Mouse (Mus musculus): Measurements from ENCODE around the gene Adcyap1. TPM values are rescaled to one million over a fixed set of nuclear protein-coding genes. Genes with fewer than 3 reads are reported as not detected.

Gene Adcyap1
- total and polyA plus RNA-seq, 3 experiments: not detected

DNA sequence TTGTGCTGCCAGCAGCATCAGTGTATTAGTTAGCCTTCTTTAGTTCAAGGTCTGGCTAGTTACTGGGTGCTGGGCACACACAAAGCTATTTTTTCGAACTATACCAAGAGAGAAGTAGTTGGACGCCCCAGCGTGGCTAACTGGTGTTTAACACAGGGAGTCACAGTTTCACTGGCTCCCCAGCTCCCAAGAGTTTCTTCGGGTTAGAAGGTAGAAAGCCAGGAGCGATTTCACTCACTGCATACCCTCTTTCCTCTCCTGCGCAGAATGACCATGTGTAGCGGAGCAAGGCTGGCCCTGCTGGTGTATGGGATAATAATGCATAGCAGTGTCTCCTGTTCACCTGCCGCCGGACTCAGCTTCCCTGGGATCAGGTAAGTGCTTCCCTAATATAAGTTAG is 930 bp downstream of the Adcyap1 start:
- H3K79me2 ChIP-seq (ENCODE audit: control insufficient read depth, insufficient read depth, low read length, poor library complexity): no peaks in the 10 kb centered on the region
- no peak overlapping the region for H3K4me3 ChIP-seq (ENCODE audit: control insufficient read depth in 1 of 2, insufficient read depth in 1 of 2, low read depth in 2 of 2, low read length in 2 of 2)
- H3K9ac ChIP-seq (ENCODE audit: control insufficient read depth, low read depth, low read length, poor library complexity, severe bottlenecking): no peak overlapping the region
- no peak for DNase-seq (ENCODE audit: low read depth, low spot score)
- no peak for TF ChIP-seq MXI1 (IDR thresholded peaks at IDR 0.05; ENCODE audit: low read depth, low read length)
- no peak for TF ChIP-seq GABPA (IDR thresholded peaks at IDR 0.05; ENCODE audit: low read depth, low read length)
- no peak for TF ChIP-seq MEF2A (IDR thresholded peaks at IDR 0.05; ENCODE audit: extremely low read depth, insufficient replicate concordance, low read depth, low read length, poor library complexity, severe bottlenecking)
- TF ChIP-seq RAD21 (IDR thresholded peaks at IDR 0.05; ENCODE audit: low read depth, low read length): no peak
- TF ChIP-seq TAL1 (IDR thresholded peaks at IDR 0.05; ENCODE audit: low read length): no peak
- no peak for TF ChIP-seq BHLHE40 (IDR thresholded peaks at IDR 0.05; ENCODE audit: borderline replicate concordance, low read depth, low read length)
- no peak for TF ChIP-seq MAX (IDR thresholded peaks at IDR 0.05; ENCODE audit: low read length)
- no peak for TF ChIP-seq POLR2A (IDR thresholded peaks at IDR 0.05; ENCODE audit: control insufficient read depth in 1 of 2, insufficient read depth in 1 of 2, low read depth in 1 of 2, low read length in 2 of 2, poor library complexity in 1 of 2)
- no peak for TF ChIP-seq POLR2AphosphoS5 (IDR thresholded peaks at IDR 0.05; ENCODE audit: borderline replicate concordance, low read depth, low read length)
- TF ChIP-seq NRF1 (IDR thresholded peaks at IDR 0.05; ENCODE audit: insufficient read depth, low read depth, low read length, poor library complexity, severe bottlenecking): no peak
- TF ChIP-seq RCOR1 (IDR thresholded peaks at IDR 0.05; ENCODE audit: low read depth, low read length): no peak
- no peak for TF ChIP-seq ZKSCAN1 (IDR thresholded peaks at IDR 0.05; ENCODE audit: low read depth, low read length)
- H3K9me3 ChIP-seq (replicated peaks; ENCODE audit: insufficient read depth, low read length): no peaks in the 10 kb centered on the region
- H3K4me1 ChIP-seq (ENCODE audit: control insufficient read depth in 1 of 2, insufficient read depth in 2 of 2, low read length in 2 of 2): no peaks in the 10 kb centered on the region
- no peaks in the 10 kb centered on the region for H3K27me3 ChIP-seq (ENCODE audit: control insufficient read depth in 1 of 2, insufficient read depth in 2 of 2, low read length in 2 of 2)
- no peaks in the 10 kb centered on the region for H3K36me3 ChIP-seq (ENCODE audit: control insufficient read depth in 1 of 2, insufficient read depth in 2 of 2, low read length in 2 of 2)
- H3K27ac ChIP-seq (ENCODE audit: control insufficient read depth, low read depth, low read length): no peak overlapping the region

DNA sequence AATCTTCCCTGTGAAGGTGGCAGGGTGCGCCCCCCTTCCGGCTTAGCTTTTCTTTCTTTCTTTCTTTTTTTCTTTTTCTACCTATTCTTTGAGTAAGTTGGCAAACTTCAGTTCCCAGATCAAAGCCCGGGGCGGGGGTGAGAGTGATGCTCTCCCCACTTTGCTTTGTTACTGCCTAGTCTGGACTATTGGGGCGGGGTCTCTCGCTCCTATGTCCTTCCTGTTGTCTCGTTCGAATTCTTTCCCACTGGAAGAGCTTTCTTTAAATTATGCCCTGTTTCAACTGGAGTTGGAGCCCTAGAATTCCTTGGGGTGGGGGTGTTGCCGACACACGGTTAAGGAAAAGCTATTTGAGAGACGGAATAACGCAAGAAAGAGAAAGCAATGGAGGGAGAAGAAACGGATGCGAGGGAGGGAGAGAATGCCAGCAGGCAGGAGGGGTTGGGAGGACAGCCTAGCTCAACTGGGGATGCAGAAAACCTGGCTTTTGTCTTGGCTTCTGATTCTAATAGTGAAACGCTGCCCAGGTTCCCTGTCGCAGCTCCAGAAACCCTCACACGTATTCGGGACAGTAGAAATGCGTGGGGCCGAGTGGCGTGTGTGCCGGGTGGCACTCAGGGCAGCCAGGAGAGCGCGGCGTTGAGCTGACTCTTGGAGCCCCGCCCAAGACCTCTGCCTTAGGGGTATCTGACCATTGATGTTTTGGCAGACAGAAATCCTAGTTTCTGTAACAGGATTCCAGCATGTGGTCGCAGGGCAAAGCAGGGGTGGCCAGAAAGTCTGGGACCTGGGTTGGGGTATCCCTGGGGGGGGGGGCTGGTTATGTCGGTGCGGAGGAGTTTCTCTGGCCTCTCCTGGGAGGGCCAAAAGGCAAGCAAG is 1.8 kb downstream of the Adcyap1 start:
- Histone ChIP-seq H3K27ac (ENCODE audit: control insufficient read depth, low read depth, low read length) (no peak overlapping the region), H3K9ac (ENCODE audit: control insufficient read depth, low read depth, low read length, poor library complexity, severe bottlenecking) (no peak overlapping the region), H3K4me3 (ENCODE audit: control insufficient read depth in 1 of 2, insufficient read depth in 1 of 2, low read depth in 2 of 2, low read length in 2 of 2) (no peak overlapping the region), H3K27me3 (ENCODE audit: control insufficient read depth in 1 of 2, insufficient read depth in 2 of 2, low read length in 2 of 2) (no peaks in the 10 kb centered on the region), H3K79me2 (ENCODE audit: control insufficient read depth, insufficient read depth, low read length, poor library complexity) (no peaks in the 10 kb centered on the region), H3K4me1 (ENCODE audit: control insufficient read depth in 1 of 2, insufficient read depth in 2 of 2, low read length in 2 of 2) (no peaks in the 10 kb centered on the region), H3K36me3 (ENCODE audit: control insufficient read depth in 1 of 2, insufficient read depth in 2 of 2, low read length in 2 of 2) (no peaks in the 10 kb centered on the region), H3K9me3 (replicated peaks; ENCODE audit: insufficient read depth, low read length) (no peaks in the 10 kb centered on the region)
- TF ChIP-seq POLR2AphosphoS2 (IDR thresholded peaks at IDR 0.05; ENCODE audit: low read length) (no peak), MAFK (IDR thresholded peaks at IDR 0.05; ENCODE audit: borderline replicate concordance, low read depth, low read length) (no peak), ZNF384 (IDR thresholded peaks at IDR 0.05; ENCODE audit: low read depth, low read length) (no peak), E2F4 (IDR thresholded peaks at IDR 0.05; ENCODE audit: borderline replicate concordance, low read depth, low read length) (no peak), USF2 (IDR thresholded peaks at IDR 0.05; ENCODE audit: borderline replicate concordance in 1 of 2, insufficient read depth in 1 of 2, low read depth in 1 of 2, low read length in 2 of 2) (no peak), KAT2A (conservative IDR thresholded peaks at IDR 0.05; ENCODE audit: low read depth, low read length) (no peak), MXI1 (IDR thresholded peaks at IDR 0.05; ENCODE audit: low read depth, low read length) (no peak), RAD21 (IDR thresholded peaks at IDR 0.05; ENCODE audit: low read depth, low read length) (no peak), MYB (IDR thresholded peaks at IDR 0.05; ENCODE audit: low read depth, low read length) (no peak), POLR2AphosphoS5 (IDR thresholded peaks at IDR 0.05; ENCODE audit: borderline replicate concordance, low read depth, low read length) (no peak), TBP (IDR thresholded peaks at IDR 0.05; ENCODE audit: low read depth, low read length) (no peak), CTCF (IDR thresholded peaks at IDR 0.05 in 2 of 3, conservative IDR thresholded peaks at IDR 0.05 in 1 of 3; ENCODE audit: control insufficient read depth in 1 of 3, insufficient read depth in 1 of 3, low read depth in 2 of 3, low read length in 3 of 3, poor library complexity in 1 of 3, severe bottlenecking in 1 of 3) (no peak), ETS1 (IDR thresholded peaks at IDR 0.05; ENCODE audit: low read depth, low read length) (no peak), SIN3A (IDR thresholded peaks at IDR 0.05; ENCODE audit: low read length) (no peak), SMC3 (IDR thresholded peaks at IDR 0.05; ENCODE audit: low read depth, low read length) (no peak)
- no peak for DNase-seq (ENCODE audit: low read depth, low spot score)

All from MEL (cell line).